Mouse (Mus musculus) MEL-GATA-1-ER (cell line): ENCODE data around the gene Nme4.

Experiments used
- DNase-seq: peaks from one replicate; pipeline ENCODE4 v3.0.0-alpha.2; 2012; ENCODE audit warnings: low read depth; ENCODE audit errors: extremely low read depth

The Nme4 gene

DNA sequence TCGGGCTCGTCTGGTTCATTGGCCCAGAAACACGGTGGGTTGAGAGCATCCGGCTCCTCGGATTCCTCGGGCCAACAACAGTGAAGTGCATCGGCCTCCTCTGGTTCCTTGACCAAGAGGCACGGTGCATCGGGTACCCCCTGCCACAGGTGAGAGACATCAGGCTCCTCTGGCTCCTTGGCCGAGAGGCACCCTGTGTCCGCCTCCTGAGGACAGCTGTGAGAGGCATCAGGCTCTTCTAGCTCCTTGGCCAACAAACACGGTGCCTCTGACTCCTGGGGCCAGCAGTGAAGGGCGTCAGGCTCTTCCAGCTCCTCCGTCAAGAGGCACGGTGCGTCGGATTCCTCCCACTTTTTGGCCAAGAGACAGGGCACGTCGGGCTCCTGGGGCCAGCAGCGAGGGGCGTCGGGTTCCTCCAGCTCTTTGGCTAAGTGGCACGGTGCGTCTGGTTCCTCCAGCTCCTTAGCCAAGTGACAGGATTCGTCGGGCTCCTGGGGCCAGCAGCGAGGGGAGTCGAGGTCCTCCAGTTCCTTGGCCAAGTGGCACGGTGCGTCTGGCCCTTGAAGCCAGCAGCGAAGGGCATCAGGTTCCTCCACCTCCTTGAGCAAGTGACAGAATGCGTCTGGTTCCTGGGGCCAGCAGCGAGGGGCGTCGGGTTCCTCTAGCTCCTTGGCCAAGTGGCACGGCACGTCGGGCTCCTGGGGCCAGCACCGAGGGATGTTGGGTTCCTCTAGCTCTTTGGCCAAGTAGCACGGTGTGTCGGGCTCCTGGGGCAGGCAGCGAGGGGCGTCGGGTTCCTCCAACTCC is 27.2 kb downstream of the Nme4 start:
- DNase-seq, result no peak

DNA sequence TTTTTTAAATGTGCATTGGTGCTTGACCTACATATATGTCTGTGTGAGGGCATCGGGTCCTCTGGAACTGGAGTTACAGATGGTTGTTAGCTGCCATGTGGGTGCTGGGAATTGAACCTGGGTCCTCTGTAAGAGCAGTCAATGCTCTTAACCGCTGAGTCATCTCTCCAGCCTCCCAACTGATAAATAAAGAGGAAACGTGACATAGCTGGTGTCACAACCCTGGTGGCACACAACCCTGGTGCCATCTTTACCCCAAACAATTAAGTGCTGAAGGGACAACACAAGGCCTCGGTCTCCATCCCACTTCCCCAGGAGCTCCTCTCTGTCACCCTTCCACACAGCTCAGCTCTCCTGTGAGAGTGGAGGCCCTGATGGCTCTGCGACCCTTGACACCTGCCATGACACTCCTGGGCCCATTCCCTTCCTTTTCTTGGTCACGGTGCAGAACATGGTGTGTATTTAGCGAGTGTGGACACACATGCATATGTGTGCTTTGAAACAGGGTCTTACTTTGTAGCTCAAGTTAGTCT is 28.8 kb downstream of the Nme4 start:
- no peak for DNase-seq

DNA sequence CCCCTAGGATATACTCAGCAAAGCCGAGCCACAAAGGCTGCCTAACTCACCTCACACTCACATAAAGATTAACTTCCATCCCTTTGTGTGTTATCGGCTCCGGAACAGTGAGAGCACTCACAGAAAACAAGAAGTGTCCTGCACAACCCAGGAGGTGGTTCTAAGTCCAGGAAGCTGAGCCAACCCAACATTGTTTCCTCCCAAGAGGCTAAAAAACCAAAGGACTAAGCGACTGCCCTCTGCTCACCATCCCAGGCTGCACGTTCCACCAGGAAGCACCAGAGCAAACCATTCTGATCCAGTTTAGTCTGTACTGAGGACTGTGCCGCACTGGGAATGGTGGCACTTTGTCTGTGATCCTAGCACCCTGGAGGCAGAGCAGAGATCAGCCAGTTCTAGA is 30.5 kb downstream of the Nme4 start:
- DNase-seq, result no peak

DNA sequence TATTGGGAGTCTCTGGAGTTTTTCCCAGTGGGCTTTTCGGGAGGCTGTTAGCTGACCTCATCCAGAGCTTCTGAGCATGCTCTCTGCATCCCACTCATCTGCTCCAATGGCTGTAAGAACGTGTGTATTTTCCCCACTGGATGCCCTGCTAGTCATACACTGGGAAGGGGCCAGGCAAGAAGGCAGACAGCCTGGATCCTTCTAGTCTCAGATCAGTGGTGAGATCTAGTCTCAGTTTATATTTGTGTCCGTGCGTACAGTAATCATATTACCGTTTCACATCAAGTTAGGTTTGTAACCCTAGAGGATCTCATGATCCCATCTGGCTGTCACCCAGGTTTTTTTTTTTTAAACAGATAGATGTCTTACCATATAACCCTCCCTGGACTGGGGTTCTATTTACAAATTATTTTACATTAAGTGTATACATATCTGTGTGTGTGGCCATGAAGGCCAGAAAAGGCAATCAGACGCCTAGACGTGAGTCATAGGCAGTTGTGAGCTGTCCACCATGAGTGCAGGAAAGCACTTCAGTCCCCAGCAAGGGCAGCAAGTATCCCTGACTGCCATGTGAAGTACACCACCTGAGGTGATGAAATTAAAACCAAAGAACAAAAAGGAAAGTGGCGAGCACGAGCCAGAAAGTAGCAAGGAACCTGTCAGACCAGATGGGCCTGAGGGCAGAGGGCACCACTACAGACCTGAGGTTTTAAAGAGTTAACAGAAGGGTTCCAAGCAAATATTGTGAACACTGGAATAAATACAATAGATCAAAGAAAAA is 37.4 kb downstream of the Nme4 start:
- no peak for DNase-seq

GRCm38 (mm10) chr17:26057278-26057677 is 38.1 kb downstream of the Nme4 start:
- DNase-seq, result no peak

GRCm38 (mm10) chr17:26055164-26055563 is 40.2 kb downstream of the Nme4 start:
- no peak for DNase-seq

DNA sequence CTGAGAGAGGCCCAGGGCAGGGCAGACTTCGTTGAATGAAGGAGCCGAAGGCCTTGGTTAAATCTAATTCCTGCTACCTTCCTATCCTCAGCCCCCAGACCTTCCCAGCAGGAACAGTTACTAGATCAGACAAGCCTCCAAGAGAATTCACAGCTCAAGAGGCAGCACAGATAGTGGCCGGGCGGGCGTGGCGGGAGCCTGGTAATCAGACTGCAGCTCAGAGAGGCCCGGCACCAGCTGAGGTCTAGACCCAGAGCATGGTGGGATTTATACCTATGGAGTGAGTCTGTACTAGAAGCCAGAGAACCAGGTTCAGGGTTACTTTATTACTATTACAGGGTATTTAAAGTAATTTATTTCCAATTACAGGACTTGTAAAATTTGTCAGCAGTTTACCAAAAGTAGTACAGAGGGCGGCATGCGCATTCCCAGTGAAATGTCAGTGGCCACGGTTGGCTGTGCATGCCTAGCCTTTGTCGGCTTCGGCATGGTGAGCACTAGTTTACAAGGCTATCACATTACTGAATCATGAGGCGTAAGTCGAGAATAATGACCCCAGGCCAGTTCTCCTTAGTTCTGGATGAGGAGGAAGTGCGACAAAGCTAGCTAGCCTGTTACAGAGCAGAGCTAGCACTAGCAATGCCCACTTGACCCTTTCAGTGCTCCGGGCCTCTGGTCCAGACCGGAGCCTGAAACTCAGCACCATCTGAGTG is 41.1 kb downstream of the Nme4 start:
- DNase-seq, result no peak

DNA sequence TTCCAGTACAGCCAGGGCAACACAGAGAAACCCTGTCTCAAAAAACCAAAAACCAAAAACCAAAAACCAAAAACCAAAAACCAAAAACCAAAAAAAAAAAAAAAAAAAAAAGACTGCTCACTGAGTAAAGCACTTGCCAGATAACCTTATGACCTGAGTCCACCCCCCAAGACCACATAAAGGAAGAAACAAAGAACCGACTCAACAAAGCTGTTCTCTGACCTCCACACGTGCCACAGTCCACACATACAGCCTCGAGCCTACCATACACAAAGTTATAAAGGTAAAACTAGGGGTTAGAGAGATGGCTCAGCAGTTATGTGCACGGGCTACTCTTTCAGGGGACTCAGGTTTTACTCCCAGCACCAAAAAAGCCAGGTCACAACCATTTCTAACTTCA is 42.7 kb downstream of the Nme4 start:
- DNase-seq, result no peak

DNA sequence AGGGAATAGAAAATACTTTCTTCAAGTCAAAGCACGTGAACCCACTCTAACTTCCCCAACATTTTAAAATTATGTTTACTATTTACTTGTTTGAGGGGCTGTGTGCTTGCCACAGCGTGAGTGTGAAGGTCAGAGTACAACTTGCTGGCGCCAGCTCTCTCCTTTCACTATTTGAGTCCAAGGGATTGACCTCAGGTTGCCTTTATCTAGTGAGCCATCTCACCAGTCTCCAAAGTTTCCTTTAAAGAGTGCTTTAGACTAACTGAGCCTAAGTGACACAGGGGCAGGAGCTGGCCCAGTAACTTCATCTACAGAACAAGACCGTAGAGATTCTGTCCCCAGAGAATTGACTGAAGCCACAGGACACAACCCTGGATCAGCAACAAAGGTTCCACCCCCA is 43.3 kb downstream of the Nme4 start:
- DNase-seq, result no peak

- DNase-seq, result no peak
Measured at GRCm38 (mm10) chr17:26048118-26048517, 47.3 kb downstream of the Nme4 start.

DNA sequence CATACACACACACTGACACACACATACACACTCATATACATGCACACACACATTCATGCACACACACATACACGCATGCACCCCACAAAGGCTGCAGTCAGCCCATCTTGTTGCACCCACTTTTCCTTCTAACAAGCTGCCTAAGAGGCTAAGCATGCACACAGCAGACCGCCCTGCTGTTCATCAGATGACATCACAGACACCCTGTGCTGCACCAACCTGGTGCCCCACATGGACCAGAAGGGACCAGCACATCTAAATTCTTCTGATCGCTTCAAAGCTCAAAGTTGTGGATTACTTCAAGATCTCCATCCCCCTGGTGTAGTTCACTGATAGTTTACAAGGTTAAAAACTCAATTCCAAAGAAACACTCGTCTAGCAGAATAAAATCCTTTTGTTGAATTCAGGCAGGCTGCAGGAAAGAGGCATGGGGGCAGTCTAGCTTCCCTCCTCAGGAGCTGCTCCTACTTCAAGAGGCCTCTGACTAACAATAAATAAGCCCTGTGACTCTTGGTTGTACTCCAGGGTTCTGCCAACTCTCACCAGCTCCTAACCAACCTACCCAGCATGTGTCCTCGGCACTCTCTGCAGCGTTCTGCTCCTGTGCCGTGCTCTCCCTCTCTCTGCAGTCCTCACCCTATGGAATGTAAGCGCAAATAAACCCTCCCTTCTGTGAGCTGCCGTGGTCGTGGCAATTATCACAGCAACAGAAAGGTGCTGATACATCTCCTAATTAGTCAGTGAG is 49.0 kb downstream of the Nme4 start:
- no peak for DNase-seq

GRCm38 (mm10) chr17:26045285-26045684 is 50.1 kb downstream of the Nme4 start:
- no peak for DNase-seq

DNA sequence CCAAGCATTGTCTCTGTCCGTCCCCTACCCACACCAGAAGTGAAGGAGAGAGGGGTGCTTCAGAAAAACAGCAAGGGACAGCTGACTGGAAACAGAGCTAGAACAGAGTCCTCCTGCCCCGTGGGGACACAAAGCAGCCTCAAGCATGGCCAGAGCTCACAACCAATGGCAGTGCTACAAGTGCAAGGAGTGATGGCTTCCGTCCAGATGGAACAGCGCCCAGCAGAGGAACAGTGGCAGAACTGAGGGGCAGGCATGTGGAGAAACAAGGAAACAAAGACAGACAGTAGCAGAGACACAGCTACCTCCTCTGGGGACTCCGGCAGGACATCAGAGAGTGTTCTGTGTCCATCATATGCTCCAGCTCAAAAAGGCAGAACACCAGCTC is 52.2 kb downstream of the Nme4 start:
- no peak for DNase-seq

GRCm38 (mm10) chr17:26042599-26043248 is 52.7 kb downstream of the Nme4 start:
- DNase-seq, result no peak
